Mouse (Mus musculus): ENCODE results near the gene Ddx17. TPM values are rescaled to one million over a fixed set of nuclear protein-coding genes. Genes with fewer than 3 reads are reported as not detected.

The Ddx17 gene
- 50.0 and 51.0 TPM in 2 replicates for polyA plus RNA-seq (2015; fragmentation: Nextera tagmentation; extraction: Ambion mirVana)

DNA sequence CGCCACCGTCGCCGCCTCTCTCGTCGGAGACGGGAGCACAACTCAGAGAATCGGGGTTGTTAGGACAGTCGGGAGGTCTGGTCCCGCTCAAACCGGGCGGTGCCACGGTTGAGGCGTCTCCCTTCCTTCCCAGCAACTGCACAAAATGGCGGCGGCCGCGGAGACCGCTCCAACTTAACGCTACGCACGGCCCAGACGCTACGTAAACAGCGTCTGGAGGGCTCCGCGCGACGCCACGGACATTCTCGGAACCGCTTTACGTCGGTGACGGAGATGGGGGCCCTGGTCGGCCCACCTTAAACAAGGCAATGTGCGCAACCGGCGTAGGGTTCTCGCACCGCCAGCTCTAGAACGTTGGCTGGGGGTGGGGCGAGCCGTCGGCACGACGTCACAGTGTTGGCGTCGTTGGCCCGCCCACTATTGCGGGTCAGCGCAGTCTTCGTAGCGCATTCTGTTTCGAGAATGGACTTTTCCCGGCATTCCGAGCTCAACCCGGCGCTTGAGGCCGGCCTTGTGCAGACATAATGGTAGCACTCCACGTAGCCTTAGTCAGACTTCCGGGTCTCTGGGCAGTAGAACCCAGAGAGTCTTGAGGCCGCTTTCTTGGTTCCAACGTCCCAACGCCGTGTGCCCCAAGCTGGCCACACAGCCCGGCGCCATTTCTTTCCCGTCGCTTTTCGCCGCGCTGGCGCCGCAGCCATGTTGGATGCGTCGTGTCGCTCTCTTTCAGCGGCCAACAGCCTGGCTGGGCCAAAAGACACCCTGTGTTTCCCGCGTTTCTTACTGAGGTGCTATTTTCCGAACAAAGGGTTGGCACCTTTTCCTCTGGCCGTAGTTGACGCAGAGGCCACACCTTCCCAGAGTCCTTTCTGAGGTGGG lies at the start of gene Ddx17:
TSS of gene Ddx17 (minus strand) at position 332 of the 879 bp plus-strand sequence.
- Histone ChIP-seq H3K36me3 (peaks cover 35% of the 10 kb centered on the region), H3K4me3 (replicated peaks) (peak within 1 kb of the TSS; percentile 87), H3K4me1 (peaks cover 22% of the 10 kb centered on the region), H3K4me2 (peak within 1 kb of the TSS; percentile 67), H3K27me3 (0 out of 2 replicates have a peak, but pooled peaks cover 4% of the 10 kb centered on the region), H3K9ac (peak within 1 kb of the TSS; percentile 99), H3K27ac (peak within 1 kb of the TSS; percentile 99), H3K9me3 (replicated peaks) (no peaks in the 10 kb centered on the region)
- WGBS, result 2% methylated on average over 84 of the region's 84 CpGs
- ATAC-seq (replicated peaks; ENCODE audit: low FRiP score), result peak; percentile 97

DNA sequence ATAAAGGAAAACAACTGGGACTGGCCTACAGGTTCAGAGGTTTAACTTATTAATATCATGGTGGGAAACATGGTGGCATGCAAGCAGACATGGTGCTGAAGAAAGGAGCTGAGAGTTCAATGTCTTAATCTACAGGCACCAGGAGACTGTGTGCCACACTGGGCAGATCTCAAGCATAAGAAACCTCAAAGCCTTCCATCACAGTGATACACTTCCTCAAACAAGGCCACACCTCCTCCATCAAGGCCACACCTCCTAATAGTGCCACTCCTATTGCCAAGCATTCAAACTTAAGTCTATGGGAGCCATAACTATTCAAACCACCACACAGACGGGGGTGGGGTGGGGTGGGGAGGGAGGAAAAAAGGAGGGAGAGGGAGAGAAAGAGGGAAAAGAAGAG lies 35.0 kb upstream of the Ddx17 start:
- ATAC-seq (replicated peaks; ENCODE audit: low FRiP score), result no peak
- Histone ChIP-seq H3K36me3 (no peaks in the 10 kb centered on the region), H3K4me2 (no peak overlapping the region), H3K9me3 (replicated peaks) (no peaks in the 10 kb centered on the region), H3K9ac (no peak overlapping the region), H3K27me3 (no peaks in the 10 kb centered on the region), H3K27ac (no peak overlapping the region), H3K4me3 (replicated peaks) (no peak overlapping the region), H3K4me1 (no peaks in the 10 kb centered on the region)
- 73% methylated on average over 1 of the region's 1 CpGs for WGBS

DNA sequence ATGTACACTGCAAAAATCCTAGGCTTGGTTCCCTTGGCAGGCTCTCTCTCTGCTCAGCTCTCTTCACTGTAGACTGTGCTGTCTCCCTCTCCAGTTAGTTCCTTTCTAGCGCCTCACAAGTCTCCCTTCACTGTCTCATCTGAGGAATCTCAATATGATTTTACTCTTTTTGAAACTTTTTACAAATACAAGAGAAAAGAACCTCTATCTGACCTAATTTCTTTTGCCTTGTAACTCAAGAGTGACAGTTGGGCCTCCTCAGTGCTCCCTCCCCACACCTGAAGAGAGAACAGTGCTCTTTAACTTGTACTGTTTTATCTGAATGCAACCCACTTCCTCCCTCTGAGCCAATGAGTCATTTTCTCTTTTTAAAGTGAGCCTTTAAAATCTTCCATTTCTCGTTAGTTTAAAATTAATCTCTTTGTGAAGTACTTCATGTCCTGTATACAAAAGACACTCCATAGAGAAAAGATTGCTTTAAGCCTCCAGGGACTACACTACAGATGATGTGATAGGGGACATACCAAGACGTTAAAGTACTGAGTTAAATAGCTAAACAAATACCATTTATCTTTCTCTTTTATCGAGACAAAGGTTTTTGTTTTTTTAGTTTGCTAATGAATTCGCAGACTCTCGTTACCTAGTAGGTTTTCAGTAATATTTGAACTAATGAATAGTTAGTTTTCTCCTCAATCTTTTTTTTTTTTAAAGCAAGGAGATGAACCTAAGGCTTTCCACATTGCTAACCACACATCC lies 31.3 kb upstream of the Ddx17 start:
- Histone ChIP-seq H3K27ac (no peak overlapping the region), H3K4me3 (replicated peaks) (no peak overlapping the region), H3K27me3 (no peaks in the 10 kb centered on the region), H3K4me1 (no peaks in the 10 kb centered on the region), H3K9me3 (replicated peaks) (no peaks in the 10 kb centered on the region), H3K36me3 (no peaks in the 10 kb centered on the region), H3K4me2 (no peak overlapping the region), H3K9ac (no peak overlapping the region)
- ATAC-seq (replicated peaks; ENCODE audit: low FRiP score), result no peak
- WGBS, result 66% methylated on average over 6 of the region's 6 CpGs

DNA sequence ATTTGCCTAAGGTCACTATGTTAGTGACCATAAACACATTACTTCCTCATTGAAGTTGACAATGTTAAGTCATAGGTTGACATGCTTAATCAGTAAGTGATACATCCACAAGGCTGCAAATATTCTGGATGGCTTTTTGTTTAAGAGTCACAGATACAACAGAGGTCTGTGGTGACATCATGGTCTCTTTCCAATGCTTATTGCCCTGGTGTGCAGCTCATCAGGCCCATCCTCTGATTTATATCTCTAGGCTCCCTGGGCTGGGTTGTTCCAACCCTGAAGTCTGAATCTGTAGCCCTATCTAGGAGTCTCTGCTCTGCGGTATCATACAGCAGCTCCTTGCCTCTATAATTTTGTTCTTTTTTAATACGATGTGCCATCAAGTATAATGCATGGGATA lies 30.4 kb upstream of the Ddx17 start:
- no peaks in the 10 kb centered on the region for H3K4me1 ChIP-seq

DNA sequence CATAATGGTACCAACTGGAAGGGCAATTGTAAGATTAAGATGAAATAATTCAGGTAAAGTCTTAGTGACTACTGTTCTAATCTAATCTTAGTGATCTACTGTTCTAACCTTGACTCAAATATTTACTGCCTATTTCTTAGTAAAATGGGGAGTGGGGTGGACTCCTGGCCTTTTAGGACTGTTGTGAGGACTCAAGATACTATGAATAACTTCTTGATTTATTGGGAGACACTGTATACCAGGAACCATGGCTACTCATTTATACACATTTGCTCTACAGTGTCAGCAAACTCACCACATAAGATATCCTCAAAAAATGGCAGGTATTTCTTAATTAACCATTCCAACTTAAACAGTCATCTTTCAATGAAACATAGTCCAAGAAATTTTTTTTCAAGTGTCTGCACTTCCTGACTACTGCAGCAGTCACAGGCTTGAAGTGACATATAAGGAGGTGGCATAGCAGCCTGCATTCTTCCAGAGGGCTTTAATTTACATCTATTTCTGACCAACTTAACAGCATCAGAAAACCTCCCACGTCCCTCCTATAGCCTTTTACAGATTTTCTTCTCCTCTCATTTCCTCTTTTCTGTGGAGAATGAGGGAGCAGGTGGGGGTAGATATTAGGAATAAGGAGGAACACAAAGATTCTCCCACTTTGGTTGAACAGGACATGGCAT lies 29.1 kb upstream of the Ddx17 start:
- H3K4me1 ChIP-seq, result no peaks in the 10 kb centered on the region
- ATAC-seq (replicated peaks; ENCODE audit: low FRiP score), result no peak
- H3K27me3 ChIP-seq, result no peaks in the 10 kb centered on the region
- 50% methylated on average over 1 of the region's 1 CpGs for WGBS
- no peak overlapping the region for H3K27ac ChIP-seq
- no peaks in the 10 kb centered on the region for H3K9me3 ChIP-seq (replicated peaks)
- H3K4me2 ChIP-seq, result no peak overlapping the region
- H3K4me3 ChIP-seq (replicated peaks), result no peak overlapping the region
- H3K36me3 ChIP-seq, result no peaks in the 10 kb centered on the region
- H3K9ac ChIP-seq, result no peak overlapping the region

More for the DNA sequence above, 30.4 kb upstream of the Ddx17 start:
- no peak for ATAC-seq (replicated peaks; ENCODE audit: low FRiP score)
- Histone ChIP-seq H3K9me3 (replicated peaks) (no peaks in the 10 kb centered on the region), H3K4me3 (replicated peaks) (no peak overlapping the region), H3K27ac (no peak overlapping the region), H3K27me3 (no peaks in the 10 kb centered on the region), H3K4me2 (no peak overlapping the region), H3K36me3 (no peaks in the 10 kb centered on the region), H3K9ac (no peak overlapping the region)
- WGBS, result 85% methylated on average over 2 of the region's 2 CpGs

DNA sequence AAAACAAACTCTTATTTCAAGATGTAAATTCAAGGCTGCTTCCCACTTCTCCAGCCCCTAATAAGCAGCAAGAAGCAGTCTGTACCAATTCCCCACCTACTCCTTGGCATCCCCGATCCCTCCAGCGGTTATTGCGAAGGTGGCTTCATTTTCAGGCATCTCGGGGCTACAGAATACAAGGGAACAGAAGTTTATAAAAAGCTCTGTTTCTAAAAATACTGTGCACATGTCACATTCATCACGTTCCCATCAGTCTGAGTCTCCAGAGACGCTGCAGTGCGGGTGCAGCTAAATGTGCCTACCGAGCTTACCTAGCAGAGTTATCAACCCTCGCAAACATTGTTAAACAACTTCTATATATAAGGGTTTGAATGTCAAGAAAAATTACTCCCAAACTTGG lies 15.9 kb upstream of the Ddx17 start:
- H3K36me3 ChIP-seq, result no peaks in the 10 kb centered on the region
- WGBS, result 83% methylated on average over 9 of the region's 9 CpGs
- H3K9ac ChIP-seq, result no peak overlapping the region
- H3K27me3 ChIP-seq, result no peaks in the 10 kb centered on the region
- no peak overlapping the region for H3K27ac ChIP-seq
- no peak overlapping the region for H3K4me3 ChIP-seq (replicated peaks)
- H3K4me2 ChIP-seq, result no peak overlapping the region
- no peaks in the 10 kb centered on the region for H3K9me3 ChIP-seq (replicated peaks)
- ATAC-seq (replicated peaks; ENCODE audit: low FRiP score), result no peak
- H3K4me1 ChIP-seq, result no peaks in the 10 kb centered on the region

DNA sequence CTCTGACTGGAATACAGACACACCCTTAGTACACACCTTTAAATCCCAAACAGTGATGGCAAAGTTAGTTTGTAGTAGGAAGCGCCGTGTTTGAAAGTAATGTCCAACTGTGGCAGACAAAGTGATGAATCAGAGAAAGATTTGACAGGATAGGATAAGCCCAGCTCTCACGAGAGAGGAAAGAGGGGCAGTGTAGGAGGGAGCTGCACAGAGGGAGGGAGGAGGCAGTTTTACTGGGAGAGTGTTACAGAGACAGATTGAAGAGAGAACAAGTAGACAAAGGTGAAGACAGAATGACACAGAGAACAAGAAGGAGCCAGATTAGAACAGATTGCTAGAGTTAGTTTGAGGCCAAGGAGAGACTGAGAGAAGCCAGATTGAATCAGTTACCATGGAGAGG lies 13.1 kb upstream of the Ddx17 start:
- H3K9me3 ChIP-seq (replicated peaks), result no peaks in the 10 kb centered on the region
- H3K4me2 ChIP-seq, result no peak overlapping the region
- H3K4me1 ChIP-seq, result no peaks in the 10 kb centered on the region
- 69% methylated on average over 3 of the region's 3 CpGs for WGBS
- H3K36me3 ChIP-seq, result no peaks in the 10 kb centered on the region
- H3K27me3 ChIP-seq, result no peaks in the 10 kb centered on the region
- no peak for ATAC-seq (replicated peaks; ENCODE audit: low FRiP score)
- H3K9ac ChIP-seq, result no peak overlapping the region
- no peak overlapping the region for H3K4me3 ChIP-seq (replicated peaks)
- H3K27ac ChIP-seq, result no peak overlapping the region

DNA sequence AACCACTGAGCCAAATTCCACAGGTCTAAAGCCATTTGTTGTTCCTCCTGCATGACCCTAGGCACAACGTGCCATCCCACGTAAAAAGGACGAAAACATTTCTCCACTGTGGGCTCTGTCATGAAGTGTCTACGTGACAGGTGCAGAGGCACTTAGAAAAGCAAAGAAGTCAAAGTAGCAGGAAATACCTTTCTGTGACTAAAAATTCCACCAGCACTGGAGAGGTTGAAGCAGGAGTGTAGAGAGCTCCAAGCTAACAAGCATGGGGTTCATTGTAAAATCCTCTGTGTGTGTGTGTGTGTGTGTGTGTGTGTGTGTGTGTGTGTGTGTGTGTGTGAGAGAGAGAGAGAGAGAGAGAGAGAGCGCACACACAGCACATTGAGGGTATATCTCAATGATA lies 6.0 kb upstream of the Ddx17 start:
- Histone ChIP-seq H3K27me3 (peaks cover 7% of the 10 kb centered on the region; the same call in 1 of the 2 replicates), H3K4me2 (no peak overlapping the region), H3K9ac (no peak overlapping the region), H3K4me3 (replicated peaks) (no peak overlapping the region), H3K36me3 (no peaks in the 10 kb centered on the region), H3K9me3 (replicated peaks) (no peaks in the 10 kb centered on the region), H3K27ac (no peak overlapping the region), H3K4me1 (no peaks in the 10 kb centered on the region)
- ATAC-seq (replicated peaks; ENCODE audit: low FRiP score), result no peak
- 73% methylated on average over 5 of the region's 5 CpGs for WGBS

DNA sequence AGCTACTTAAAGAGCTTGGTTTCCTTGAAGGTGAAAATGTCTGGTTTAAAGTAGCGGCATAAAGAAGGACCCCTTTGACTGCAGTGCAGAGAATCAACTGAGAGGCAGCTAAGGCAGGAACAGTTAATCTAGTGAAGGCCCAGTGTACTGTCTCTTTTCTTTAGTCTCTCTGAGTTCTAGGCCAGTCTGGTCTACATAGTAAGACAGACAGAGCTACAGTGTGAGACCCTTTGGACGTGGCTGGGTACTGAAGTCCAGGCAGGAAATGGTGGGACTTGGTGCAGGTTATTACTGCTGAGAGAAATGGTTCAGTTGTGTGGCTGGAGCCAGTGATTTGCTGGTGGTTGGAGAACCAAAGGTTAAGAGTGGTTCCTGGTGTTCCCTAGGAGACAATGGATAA lies 1.7 kb upstream of the Ddx17 start:
- H3K9me3 ChIP-seq (replicated peaks), result no peaks in the 10 kb centered on the region
- peaks cover 19% of the 10 kb centered on the region for H3K36me3 ChIP-seq
- WGBS, result 94% methylated on average over 2 of the region's 2 CpGs
- H3K4me3 ChIP-seq (replicated peaks), result no peak overlapping the region
- no peak for ATAC-seq (replicated peaks; ENCODE audit: low FRiP score)
- H3K27ac ChIP-seq, result no peak overlapping the region
- H3K4me2 ChIP-seq, result no peak overlapping the region
- peaks cover 7% of the 10 kb centered on the region; the same call in 1 of the 2 replicates for H3K27me3 ChIP-seq
- no peak overlapping the region for H3K9ac ChIP-seq
- peaks cover 22% of the 10 kb centered on the region for H3K4me1 ChIP-seq

DNA sequence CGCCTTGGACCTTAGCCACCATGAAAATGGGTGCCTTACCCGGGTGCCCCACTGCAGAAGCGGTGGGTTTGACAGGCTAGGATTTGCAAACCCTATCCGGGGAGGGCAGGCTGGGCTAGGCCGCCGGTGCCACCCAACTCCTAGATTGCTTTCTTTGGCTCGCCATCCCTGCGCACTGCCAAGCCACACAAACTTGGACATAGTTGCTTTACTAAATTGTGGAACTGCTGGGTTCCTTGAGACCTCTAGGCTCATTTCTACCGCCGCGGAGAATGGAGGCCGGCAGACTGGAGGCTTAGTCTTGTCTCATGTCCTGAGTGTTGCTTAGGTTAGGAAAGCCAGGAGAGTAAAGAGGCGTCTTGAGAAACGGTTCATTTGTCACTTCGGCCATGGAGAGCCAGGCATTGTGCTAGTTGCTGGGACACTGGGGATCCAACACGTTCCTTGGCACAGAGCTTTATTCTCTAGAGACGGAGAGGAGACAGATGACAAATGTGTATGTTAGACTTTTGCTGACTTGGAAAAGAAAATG lies 814 bp upstream of the Ddx17 start:
- H3K36me3 ChIP-seq, result peaks cover 28% of the 10 kb centered on the region
- H3K9me3 ChIP-seq (replicated peaks), result no peaks in the 10 kb centered on the region
- H3K4me2 ChIP-seq, result peak overlapping the region; percentile 67
- ATAC-seq (replicated peaks; ENCODE audit: low FRiP score), result 0 out of 2 replicates have a peak, but pooled peaks have one; percentile 3
- H3K9ac ChIP-seq, result peak overlapping the region; percentile 46; the same call in 1 of the 2 replicates
- peak overlapping the region; percentile 96 for H3K27ac ChIP-seq
- WGBS, result 80% methylated on average over 17 of the region's 17 CpGs
- peaks cover 5% of the 10 kb centered on the region; the same call in 1 of the 2 replicates for H3K27me3 ChIP-seq
- H3K4me1 ChIP-seq, result peaks cover 22% of the 10 kb centered on the region
- H3K4me3 ChIP-seq (replicated peaks), result peak overlapping the region; percentile 87

DNA sequence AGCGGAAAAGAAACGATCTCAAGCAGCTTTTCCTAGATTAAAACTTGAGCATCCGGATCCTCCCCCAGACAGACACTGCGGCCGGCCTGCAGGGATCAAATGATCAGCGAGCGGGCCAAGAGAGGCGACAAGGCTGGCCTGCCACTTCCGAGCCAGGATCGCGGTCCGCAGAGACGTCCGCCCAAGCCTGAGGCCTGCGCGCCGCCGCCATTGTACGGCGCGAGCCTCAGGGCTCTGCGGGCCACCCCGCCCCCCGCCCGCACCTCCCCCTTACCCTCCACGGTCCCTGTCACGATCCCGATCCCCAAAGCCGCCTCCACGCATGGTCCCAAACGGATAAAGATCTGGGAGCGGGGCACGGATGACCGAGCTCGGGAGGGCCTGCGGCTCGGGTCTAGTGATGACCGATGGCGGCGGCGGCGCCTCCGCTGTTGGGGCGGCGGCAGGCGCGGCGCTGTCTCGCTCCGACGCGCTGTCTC lies 581 bp downstream of the Ddx17 start:
- H3K9ac ChIP-seq, result peak overlapping the region; percentile 99
- WGBS, result under 1% methylated on average over 44 of the region's 52 CpGs

More for the DNA sequence above, 581 bp downstream of the Ddx17 start:
- peak overlapping the region; percentile 87 for H3K4me3 ChIP-seq (replicated peaks)
- ATAC-seq (replicated peaks; ENCODE audit: low FRiP score), result peak; percentile 82
- H3K27ac ChIP-seq, result peak overlapping the region; percentile 99
- peaks cover 22% of the 10 kb centered on the region for H3K4me1 ChIP-seq
- peak overlapping the region; percentile 67 for H3K4me2 ChIP-seq
- 0 out of 2 replicates have a peak, but pooled peaks cover 4% of the 10 kb centered on the region for H3K27me3 ChIP-seq
- H3K9me3 ChIP-seq (replicated peaks), result no peaks in the 10 kb centered on the region
- H3K36me3 ChIP-seq, result peaks cover 40% of the 10 kb centered on the region
